In the genomic region with DNA sequence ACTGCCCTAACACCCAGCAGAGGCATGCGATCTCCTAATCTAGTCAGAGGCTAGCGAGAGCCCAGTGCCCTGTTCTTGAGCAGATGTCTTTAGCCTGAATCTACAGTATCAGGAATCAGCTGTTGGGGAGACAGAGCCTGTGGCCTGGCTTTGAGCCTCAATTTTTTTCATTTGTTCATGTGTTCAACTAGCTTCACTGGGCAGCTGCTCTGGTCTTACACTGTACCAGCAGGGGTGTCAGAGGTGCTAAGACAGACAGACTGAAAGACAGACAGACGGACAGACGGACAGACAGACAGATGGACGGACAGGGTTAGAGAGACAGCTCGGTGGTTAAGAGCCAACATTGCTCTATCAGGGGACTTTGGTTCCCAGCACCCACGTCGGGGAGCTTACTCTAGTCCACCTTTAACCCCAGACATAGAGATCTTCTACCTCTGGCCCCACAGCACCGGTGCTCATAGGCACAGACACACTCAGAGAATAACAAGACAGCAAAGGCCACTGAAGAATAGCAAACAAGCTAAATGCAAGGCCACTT, we compare ENCODE assay signal across 10 mouse cellular contexts. TPM values are rescaled to one million over a fixed set of nuclear protein-coding genes. Genes with fewer than 3 reads are reported as not detected.
DNase-seq lines count a peak whose midpoint lies in the region; ATAC-seq lines count a peak whose summit lies in the region.
"Had no signal": no experiment of that assay in that cellular context is flagged by ENCODE, and none has a peak within 500 bp of the region (broad histone marks: within the 10 kb centered on the region; RNA-seq: fewer than 3 reads in every experiment).

No protein-coding gene starts in this region.

- no peak overlapping the region for H3K4me3 ChIP-seq in liver, embryonic 11.5 days (ENCODE audit: low read depth, low read length)
- H3K4me3 ChIP-seq in forebrain, embryonic 12.5 days (replicated peaks), result no peak overlapping the region
- no peak overlapping the region for H3K4me3 ChIP-seq in intestine, embryonic 15.5 days (replicated peaks)
- H3K4me3 ChIP-seq in neural tube, embryonic 15.5 days (replicated peaks), result no peak overlapping the region

- no peak for ATAC-seq in liver, embryonic 11.5 days (replicated peaks; ENCODE audit: low FRiP score)
- no peak for ATAC-seq in forebrain, embryonic 12.5 days (ENCODE audit: low FRiP score)
- peak; percentile 44; the same call in 1 of the 2 replicates for ATAC-seq in intestine, embryonic 15.5 days
- no peak for ATAC-seq in neural tube, embryonic 15.5 days (ENCODE audit: low FRiP score)
- ATAC-seq: inflammation-experienced regulatory T-cells, adult 6 months had no signal

- H3K4me2 ChIP-seq in liver, embryonic 11.5 days, result peak overlapping the region; percentile 90
- H3K4me2 ChIP-seq in forebrain, embryonic 12.5 days, result no peak overlapping the region
- H3K4me2 ChIP-seq in intestine, embryonic 15.5 days (replicated peaks), result no peak overlapping the region
- H3K4me2 ChIP-seq in neural tube, embryonic 15.5 days, result no peak overlapping the region

- no peaks in the 10 kb centered on the region for H3K9me3 ChIP-seq in liver, embryonic 11.5 days (ENCODE audit: control insufficient read depth, low read length)
- no peaks in the 10 kb centered on the region for H3K9me3 ChIP-seq in forebrain, embryonic 12.5 days
- no peaks in the 10 kb centered on the region for H3K9me3 ChIP-seq in intestine, embryonic 15.5 days
- no peaks in the 10 kb centered on the region for H3K9me3 ChIP-seq in neural tube, embryonic 15.5 days (replicated peaks)

- H3K27me3 ChIP-seq in liver, embryonic 11.5 days (replicated peaks; ENCODE audit: control insufficient read depth, insufficient read depth, low read length), result no peaks in the 10 kb centered on the region
- H3K27me3 ChIP-seq in forebrain, embryonic 12.5 days, result no peaks in the 10 kb centered on the region
- H3K27me3 ChIP-seq in intestine, embryonic 15.5 days (replicated peaks), result no peaks in the 10 kb centered on the region
- H3K27me3 ChIP-seq in neural tube, embryonic 15.5 days (replicated peaks), result no peaks in the 10 kb centered on the region

- 58% methylated on average over 9 of the region's 9 CpGs for WGBS in liver, embryonic 11.5 days
- WGBS in forebrain, embryonic 12.5 days, result 81% methylated on average over 9 of the region's 9 CpGs
- WGBS in intestine, embryonic 15.5 days, result 73% methylated on average over 9 of the region's 9 CpGs
- 87% methylated on average over 9 of the region's 9 CpGs for WGBS in neural tube, embryonic 15.5 days

- peaks cover 88% of the 10 kb centered on the region for H3K4me1 ChIP-seq in liver, embryonic 11.5 days (replicated peaks; ENCODE audit: control insufficient read depth, insufficient read depth, low read length)
- H3K4me1 ChIP-seq in forebrain, embryonic 12.5 days, result peaks cover 45% of the 10 kb centered on the region
- peaks cover 44% of the 10 kb centered on the region for H3K4me1 ChIP-seq in intestine, embryonic 15.5 days (replicated peaks)
- H3K4me1 ChIP-seq in neural tube, embryonic 15.5 days, result peaks cover 70% of the 10 kb centered on the region

- H3K9ac ChIP-seq in liver, embryonic 11.5 days (ENCODE audit: low read depth, low read length), result no peak overlapping the region
- no peak overlapping the region for H3K9ac ChIP-seq in forebrain, embryonic 12.5 days
- no peak overlapping the region for H3K9ac ChIP-seq in intestine, embryonic 15.5 days
- H3K9ac ChIP-seq in neural tube, embryonic 15.5 days (replicated peaks), result no peak overlapping the region

- DNase-seq in liver, embryonic 11.5 days (ENCODE audit: low spot score), result no peak
- DNase-seq in liver, result no peak
- DNase-seq in frontal cortex, postnatal 14 days (ENCODE audit: low spot score in 2 of 2), result no peak
- no peak for DNase-seq in layer of hippocampus, postnatal 36 days
- DNase-seq: adrenal gland, postnatal 14 days; right cerebral cortex, postnatal 25 days had no signal

- H3K36me3 ChIP-seq in liver, embryonic 11.5 days (ENCODE audit: control insufficient read depth, insufficient read depth, low read length), result no peaks in the 10 kb centered on the region
- no peaks in the 10 kb centered on the region for H3K36me3 ChIP-seq in forebrain, embryonic 12.5 days (replicated peaks)
- H3K36me3 ChIP-seq in intestine, embryonic 15.5 days, result no peaks in the 10 kb centered on the region
- no peaks in the 10 kb centered on the region for H3K36me3 ChIP-seq in neural tube, embryonic 15.5 days

- no peak overlapping the region; the same call in 1 of the 2 replicates for H3K27ac ChIP-seq in liver, embryonic 11.5 days (ENCODE audit: low read depth, low read length)
- H3K27ac ChIP-seq in forebrain, embryonic 12.5 days, result 0 out of 2 replicates have a peak overlapping the region, but pooled peaks have one; percentile 98
- no peak overlapping the region for H3K27ac ChIP-seq in intestine, embryonic 15.5 days
- H3K27ac ChIP-seq in neural tube, embryonic 15.5 days (replicated peaks), result peak overlapping the region; percentile 91

RNA-seq across cellular contexts. Expression of gene Adgrg1, which starts 17.0 kb away (rescaled TPM):
- polyA plus RNA-seq in liver, embryonic 11.5 days (2014; fragmentation: Nextera tagmentation; extraction: Ambion mirVana), result 125 and 137 TPM in 2 replicates
- 180 and 222 TPM in 2 replicates for polyA plus RNA-seq in forebrain, embryonic 12.5 days (2016; fragmentation: Nextera tagmentation; extraction: Ambion mirVana)
- 22.4 and 23.8 TPM in 2 replicates for polyA plus RNA-seq in intestine, embryonic 15.5 days (2015; fragmentation: Nextera tagmentation; extraction: Ambion mirVana)
- polyA plus RNA-seq in neural tube, embryonic 15.5 days (2015; fragmentation: Nextera tagmentation; extraction: Ambion mirVana), result 80.9 and 96.9 TPM in 2 replicates
- 100 to 1,000 TPM in 1 of 2 experiments, 10 to 100 TPM in 1; 79.5 to 104 TPM for total RNA-seq in layer of hippocampus, postnatal 36 days (2021)

RNA-seq across cellular contexts. Expression of gene Adgrg3, which starts 26.0 kb away (rescaled TPM):
- 11.8 and 11.9 TPM in 2 replicates for polyA plus RNA-seq in liver, embryonic 11.5 days (2014; fragmentation: Nextera tagmentation; extraction: Ambion mirVana)
- 1.7 and 2.4 TPM in 2 replicates for polyA plus RNA-seq in forebrain, embryonic 12.5 days (2016; fragmentation: Nextera tagmentation; extraction: Ambion mirVana)
- polyA plus RNA-seq in intestine, embryonic 15.5 days (2015; fragmentation: Nextera tagmentation; extraction: Ambion mirVana), result 3.4 and 3.5 TPM in 2 replicates
- 0.95 and 4.7 TPM in 2 replicates for polyA plus RNA-seq in neural tube, embryonic 15.5 days (2015; fragmentation: Nextera tagmentation; extraction: Ambion mirVana)
- under 1 TPM; 0.17 to 0.66 TPM for total RNA-seq in layer of hippocampus, postnatal 36 days (2021)

Comparison
In these comparisons a context has a peak if more than half of its experiments do, and no peak if none do; other contexts are left out.
1. H3K27ac ChIP-seq: peak in forebrain, embryonic 12.5 days (single experiment) and neural tube, embryonic 15.5 days (single experiment); none in liver, embryonic 11.5 days (single experiment) and intestine, embryonic 15.5 days (single experiment).